ENCODE assay signal across 17 mouse cellular contexts in genomic region chr11:25063978-25064377, GRCm38 (mm10).
"Had no signal": no experiment of that assay in that cellular context is flagged by ENCODE, and none has a peak within 500 bp of the region (broad histone marks: within the 10 kb centered on the region; RNA-seq: fewer than 3 reads in every experiment).

No protein-coding gene starts in this region.

- H3K27ac ChIP-seq: kidney, postnatal 0 days; limb, embryonic 15.5 days; liver, embryonic 13.5 days; macrophage; midbrain, embryonic 12.5 days; neural tube, embryonic 15.5 days; stomach, embryonic 15.5 days had no signal

- H3K36me3 ChIP-seq: limb, embryonic 15.5 days; liver, embryonic 13.5 days; midbrain, embryonic 12.5 days; neural tube, embryonic 15.5 days; stomach, embryonic 15.5 days had no signal

- H3K4me2 ChIP-seq: limb, embryonic 15.5 days; liver, embryonic 13.5 days; midbrain, embryonic 12.5 days; neural tube, embryonic 15.5 days; stomach, embryonic 15.5 days had no signal

- H3K4me3 ChIP-seq: limb, embryonic 15.5 days; liver, embryonic 13.5 days; megakaryocyte, embryonic 14.5 days; midbrain, embryonic 12.5 days; neural tube, embryonic 15.5 days; stomach, embryonic 15.5 days had no signal

- H3K4me1 ChIP-seq: limb, embryonic 15.5 days; liver, embryonic 13.5 days; megakaryocyte, embryonic 14.5 days; neural tube, embryonic 15.5 days had no signal

- H3K27me3 ChIP-seq: limb, embryonic 15.5 days; liver, embryonic 13.5 days; megakaryocyte, embryonic 14.5 days; midbrain, embryonic 12.5 days; neural tube, embryonic 15.5 days; stomach, embryonic 15.5 days had no signal

- H3K9me3 ChIP-seq: limb, embryonic 15.5 days; liver, embryonic 13.5 days; megakaryocyte, embryonic 14.5 days; midbrain, embryonic 12.5 days; neural tube, embryonic 15.5 days; stomach, embryonic 15.5 days had no signal

- ATAC-seq: liver, postnatal 0 days; lung, postnatal 0 days; midbrain, embryonic 16.5 days had no signal

- DNase-seq: kidney, adult 11 months; kidney, adult 9 months; kidney, postnatal 36 days; left cerebral cortex, postnatal 4 days; liver, embryonic 13.5 days; liver, postnatal 0 days; spleen, adult 18-20 months; thymus, postnatal 4 days had no signal

- H3K9ac ChIP-seq: limb, embryonic 15.5 days; liver, embryonic 13.5 days; liver, postnatal 0 days; midbrain, embryonic 12.5 days; neural tube, embryonic 15.5 days; stomach, embryonic 15.5 days had no signal
